Mouse (Mus musculus) gastrocnemius, adult 8-10 months (tissue): ENCODE results near the gene Prr19. TPM values are rescaled to one million over a fixed set of nuclear protein-coding genes. Genes with fewer than 3 reads are reported as not detected.
"Not testable (repeated sequence)": the region's sequence is repeated elsewhere in the genome, so short reads cannot be mapped to it uniquely, and the experiment has no call there.

Source experiments
- DNase-seq, 2 experiments: peaks; one replicate each; pipeline ENCODE4 v3.0.0; 2022; ENCODE audit warnings: low spot score in 2 of 2
- total RNA-seq, 4 experiments: library from RNA; stranded (reverse); gene quantifications; 2 replicates each; pipeline ENCODE4 v1.2.4; 2022

Prr19 gene
- not detected for total RNA-seq

GRCm38 (mm10) chr7:25301063-25301462, at the start of gene Prr19:
Gene Prr19, plus strand, starts transcription at chr7:25301411.
- DNase-seq: no peak

DNA sequence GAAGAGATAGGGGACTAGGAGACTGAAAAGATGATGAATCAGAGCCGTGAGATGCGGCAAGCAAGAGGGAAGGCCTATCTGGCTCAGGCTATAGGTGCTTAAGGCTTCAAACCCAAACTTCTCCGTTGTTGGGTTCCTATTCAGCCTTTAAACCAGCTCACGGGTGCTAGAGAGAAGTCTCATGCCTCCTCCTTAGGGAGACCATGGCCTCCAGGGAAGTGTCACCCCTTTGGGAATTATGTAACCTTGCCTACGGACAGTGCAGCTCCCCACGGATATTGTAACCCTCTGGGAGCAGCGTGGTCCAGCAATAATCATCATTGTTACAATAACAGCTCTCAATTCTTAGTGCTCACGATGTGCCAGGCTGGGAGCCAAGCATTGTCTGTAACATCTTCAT, 49.4 kb upstream of the Prr19 start:
- DNase-seq: no peak

DNA sequence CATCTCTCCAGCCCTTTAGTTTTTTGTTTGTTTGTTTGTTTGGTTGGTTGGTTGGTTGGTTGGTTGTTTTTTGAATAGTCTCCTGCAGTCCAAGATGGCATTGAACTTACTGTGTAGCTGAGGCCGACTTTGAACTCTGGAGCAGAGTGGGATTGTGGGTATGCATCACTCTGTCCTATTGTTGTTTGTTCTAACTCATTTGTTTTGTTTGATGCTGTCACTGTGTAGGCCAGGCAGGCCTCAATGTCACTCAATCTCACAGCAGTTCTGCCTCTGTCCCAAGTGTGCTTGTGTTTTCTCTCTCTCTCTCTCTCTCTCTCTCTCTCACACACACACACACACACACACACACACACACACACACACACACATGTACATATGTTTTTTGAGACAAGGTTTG, 39.3 kb upstream of the Prr19 start:
- no peak for DNase-seq

- DNase-seq: no peak
Measured at GRCm38 (mm10) chr7:25263968-25264870, 37.0 kb upstream of the Prr19 start.

DNA sequence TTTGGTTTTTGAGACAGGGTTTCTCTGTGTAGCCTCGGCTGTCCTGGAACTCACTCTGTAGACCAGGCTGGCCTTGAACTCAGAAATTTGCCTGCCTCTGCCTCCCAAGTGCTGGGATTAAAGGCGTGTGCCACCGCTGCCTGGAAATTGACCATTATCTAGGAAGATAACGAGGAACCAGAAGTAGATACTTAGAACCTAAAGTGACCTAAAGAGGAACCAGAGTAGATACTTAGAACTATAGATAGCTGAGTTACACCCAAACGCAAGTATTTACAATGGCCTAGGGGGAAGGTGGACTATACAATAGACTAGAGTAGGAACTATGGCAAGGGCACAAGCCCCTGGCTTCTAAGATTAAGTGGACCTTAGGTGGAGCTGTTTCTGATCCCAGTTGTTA, 35.5 kb upstream of the Prr19 start:
- not testable (repeated sequence) for DNase-seq

- DNase-seq: no peak
Measured at GRCm38 (mm10) chr7:25266180-25266962, 34.8 kb upstream of the Prr19 start.

DNA sequence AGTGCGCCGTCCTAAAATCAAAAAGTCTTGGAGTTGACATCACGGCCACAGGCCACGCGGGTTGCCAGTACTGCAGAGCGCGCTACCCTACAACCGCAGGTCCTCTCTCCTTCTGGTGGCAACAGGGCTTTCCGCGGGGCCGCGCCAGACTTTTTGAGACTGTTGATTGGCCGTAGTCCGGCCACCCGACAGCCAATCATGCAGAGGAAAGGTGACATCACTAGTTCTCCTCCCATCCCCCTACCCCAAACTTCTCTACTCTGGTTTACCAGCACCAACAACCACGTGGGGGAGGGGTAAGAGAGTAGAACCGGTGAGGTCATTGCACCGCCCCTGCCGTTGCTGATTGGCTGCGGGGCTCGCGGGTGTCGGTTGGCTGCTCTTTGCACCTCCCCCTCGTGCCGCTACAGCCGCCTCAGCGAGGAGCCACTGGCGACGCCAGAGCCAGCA, 33.9 kb upstream of the Prr19 start, which contains the start of gene Cic:
Gene Cic (plus strand): TSS at position 404 of the 450 bp plus-strand sequence.
- DNase-seq: peak; percentile 98 to 99

DNA sequence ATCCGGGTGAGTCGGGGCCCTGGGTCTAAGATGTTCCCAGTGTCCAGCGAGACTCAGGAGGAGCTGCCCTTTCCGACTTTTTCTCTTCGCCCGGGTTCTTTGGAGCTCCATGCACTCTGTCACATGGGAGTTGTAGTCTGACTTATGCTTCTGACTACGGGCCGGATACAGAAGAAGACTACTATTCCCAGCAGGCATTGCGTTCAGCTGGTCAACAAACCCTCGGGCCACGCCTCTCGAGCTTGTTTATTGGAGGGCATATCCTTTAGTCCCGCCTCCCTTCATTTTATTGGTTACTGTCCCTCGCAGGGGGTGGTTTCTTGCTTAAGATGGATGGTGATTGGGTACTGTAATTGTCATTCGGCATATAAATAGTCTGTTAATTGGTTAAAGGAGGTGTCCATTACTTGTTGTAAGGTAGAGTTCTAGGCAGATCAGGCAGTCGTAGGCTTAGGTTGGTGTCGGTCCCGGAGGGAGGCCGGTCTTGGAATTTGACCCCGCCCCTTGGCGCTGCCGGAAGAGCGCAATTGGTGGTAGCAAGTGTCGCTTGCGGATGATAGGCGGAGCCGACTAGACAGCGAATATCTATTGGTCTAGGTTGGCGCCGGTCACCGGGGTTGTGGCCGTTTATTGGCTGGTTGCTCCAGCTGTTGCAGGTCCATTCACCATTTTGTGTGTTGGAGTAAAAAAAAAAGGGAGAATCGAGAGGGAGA, 33.3 kb upstream of the Prr19 start:
- peak; percentile 99 to 100 for DNase-seq

- DNase-seq: no peak
Measured at GRCm38 (mm10) chr7:25268588-25268987, 32.6 kb upstream of the Prr19 start.

DNA sequence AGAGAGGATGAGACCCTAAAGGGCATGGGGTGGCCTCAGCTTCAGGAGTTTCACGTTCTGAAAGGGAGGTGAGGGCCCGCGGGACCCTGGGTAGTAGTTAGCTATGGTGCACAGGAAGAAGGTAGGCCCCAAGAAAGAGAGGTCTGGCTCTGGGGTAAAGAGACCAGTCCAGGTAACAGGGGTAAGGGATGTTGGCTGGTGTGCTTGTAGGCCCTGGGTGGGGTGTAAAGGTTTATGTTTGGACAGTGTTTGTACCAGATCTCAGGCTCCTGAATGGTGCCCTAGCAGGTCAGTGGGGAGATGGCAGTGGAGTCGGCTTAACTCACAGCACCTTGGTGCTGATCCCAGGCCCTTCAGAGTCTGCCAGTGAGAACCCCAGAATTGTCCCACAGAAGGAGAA, 32.2 kb upstream of the Prr19 start:
- DNase-seq: no peak

DNA sequence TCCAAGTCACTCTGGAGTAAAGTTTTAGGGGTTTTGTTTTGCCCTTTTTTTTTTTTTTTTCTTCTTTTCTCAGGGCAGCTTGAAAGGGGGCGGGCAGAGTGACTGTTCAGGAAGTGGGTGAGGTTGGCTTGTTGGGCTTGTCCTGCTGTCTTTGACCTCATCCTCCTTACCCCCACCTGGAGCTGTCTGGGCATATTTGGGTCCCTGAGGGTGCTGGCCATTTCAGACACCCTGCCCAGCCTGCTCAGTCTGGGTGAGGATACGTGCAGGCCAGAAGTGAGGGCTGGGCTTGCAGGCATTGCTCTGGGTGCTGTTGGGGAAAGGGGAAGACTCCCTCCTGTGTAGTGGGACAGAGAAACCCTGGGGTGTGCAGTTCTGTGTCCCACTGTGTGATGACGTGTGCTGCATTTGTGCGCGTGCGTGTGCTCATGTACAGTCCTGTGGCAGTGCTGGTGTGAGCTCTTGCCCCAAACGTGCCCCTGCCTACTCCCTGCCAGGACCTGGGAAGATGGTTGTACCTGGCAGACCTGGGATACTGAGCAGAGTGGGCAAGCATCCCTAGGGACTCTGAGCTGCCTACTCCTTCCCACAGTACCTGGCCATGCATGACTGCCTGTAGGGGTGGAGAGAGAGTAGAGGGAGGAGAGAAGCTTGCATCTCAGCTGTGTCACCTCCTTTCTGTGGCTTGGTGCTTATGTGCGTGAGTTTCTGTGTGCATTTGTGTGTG, 31.5 kb upstream of the Prr19 start:
- DNase-seq: no peak

GRCm38 (mm10) chr7:25270652-25271633, 30.3 kb upstream of the Prr19 start:
- DNase-seq: no peak

DNA sequence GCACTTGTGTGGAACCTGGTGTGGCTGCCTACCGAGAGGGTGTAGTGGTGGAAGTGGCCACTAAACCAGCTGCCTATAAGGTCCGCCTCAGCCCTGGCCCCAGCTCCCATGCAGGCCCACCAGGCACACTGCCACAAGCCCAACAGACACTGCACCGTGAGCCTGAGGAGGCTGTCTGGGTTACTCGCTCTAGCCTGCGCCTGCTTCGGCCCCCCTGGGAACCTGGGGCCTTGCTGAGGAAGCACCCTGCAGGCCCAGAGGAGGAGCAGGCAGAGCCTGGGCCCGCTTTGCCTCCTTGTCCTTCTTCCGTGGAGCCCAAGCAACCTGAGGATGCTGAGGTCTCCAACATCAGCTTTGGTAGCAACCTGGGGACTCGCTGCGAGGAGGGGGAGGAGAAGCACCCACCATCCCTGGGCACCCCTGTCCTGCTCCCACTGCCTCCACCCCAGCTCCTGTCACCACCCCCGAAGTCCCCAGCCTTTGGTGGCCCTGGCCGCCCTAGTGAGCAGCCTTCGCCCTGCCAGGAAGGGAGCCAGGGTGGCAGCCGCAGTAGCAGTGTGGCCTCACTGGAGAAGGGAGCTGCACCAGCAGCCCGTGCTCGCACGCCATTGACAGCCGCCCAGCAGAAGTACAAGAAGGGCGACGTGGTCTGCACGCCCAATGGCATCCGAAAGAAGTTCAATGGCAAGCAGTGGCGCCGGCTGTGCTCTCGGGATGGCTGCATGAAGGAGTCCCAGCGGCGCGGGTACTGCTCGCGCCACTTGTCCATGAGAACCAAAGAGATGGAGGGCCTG, 29.4 kb upstream of the Prr19 start:
- DNase-seq: no peak

- DNase-seq: no peak
Measured at GRCm38 (mm10) chr7:25272445-25273258, 28.6 kb upstream of the Prr19 start.

GRCm38 (mm10) chr7:25273259-25274241, 27.7 kb upstream of the Prr19 start:
- DNase-seq: no peak

DNA sequence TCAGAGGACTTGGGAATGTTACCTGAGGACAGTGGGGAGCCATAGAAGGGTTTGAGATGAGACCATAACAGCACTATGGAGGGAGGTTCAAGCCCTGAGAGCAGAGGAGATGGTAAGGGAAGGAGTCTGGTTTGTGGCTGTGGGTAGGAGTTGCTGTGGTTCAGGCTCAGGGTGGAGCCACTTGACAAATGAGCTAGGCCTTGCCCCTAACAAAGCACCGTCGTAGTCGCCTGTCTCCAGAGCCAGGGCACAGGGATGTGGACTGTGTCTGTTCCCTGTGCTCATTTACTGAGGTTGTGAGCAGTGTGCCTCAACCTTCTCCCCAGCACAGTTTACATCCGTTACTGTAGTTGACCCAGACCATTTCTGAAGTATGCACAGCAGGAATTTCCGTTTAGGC, 26.6 kb upstream of the Prr19 start:
- DNase-seq: no peak

DNA sequence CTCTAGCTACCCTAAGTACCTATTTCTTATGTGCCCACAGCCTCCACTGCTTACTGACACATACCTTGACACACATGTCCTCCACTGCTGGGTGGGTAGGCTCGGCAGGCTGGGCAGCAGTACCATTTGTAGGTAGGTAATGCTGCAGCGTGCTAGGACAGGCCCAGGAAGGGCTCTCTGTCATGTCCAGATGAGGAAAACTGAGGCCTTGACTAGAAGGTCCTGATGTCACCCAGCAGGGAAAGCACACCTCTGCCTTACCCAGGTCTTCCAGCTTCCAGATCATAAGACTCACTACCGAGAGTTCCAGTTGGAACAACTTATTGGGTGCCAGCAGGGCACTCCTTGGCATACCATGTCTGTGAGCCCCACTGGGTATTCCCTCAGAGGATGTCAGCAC, 26.2 kb upstream of the Prr19 start:
- DNase-seq: no peak
